Mouse (Mus musculus) liver, embryonic 14.5 days (tissue): Measurements from ENCODE around the gene Ttyh3. TPM values are rescaled to one million over a fixed set of nuclear protein-coding genes. Genes with fewer than 3 reads are reported as not detected.

Source experiments
- ATAC-seq: fragments of 200-750 bp; cut with Nextera tagmentation; 2 replicates; pipeline ENCODE4 v1.8.0; 2017; ENCODE audit warnings: moderate number of reproducible peaks, mild to moderate bottlenecking, moderate library complexity; ENCODE audit not compliant: insufficient read depth
- DNase-seq, 3 experiments: peaks; one replicate each; pipeline ENCODE4 v3.0.0-alpha.2; 2012 to 2013; ENCODE audit warnings: low read depth in 3 of 3, low spot score in 3 of 3
- H3K27ac ChIP-seq: fragments of 300-500 bp; sonication (generic); 2 replicates; pipeline ENCODE4 v1.5.1; 2014; ENCODE audit warnings: moderate library complexity, mild to moderate bottlenecking, control low read depth, inconsistent platforms
- H3K27me3 ChIP-seq: fragments of 300-500 bp; sonication (generic); 2 replicates; pipeline ENCODE4 v1.6.1; 2014; ENCODE audit warnings: mild to moderate bottlenecking, low read length, moderate library complexity; ENCODE audit not compliant: control insufficient read depth, insufficient read depth
- H3K36me3 ChIP-seq: fragments of 300-500 bp; sonication (generic); replicated peaks from 2 replicates; pipeline ENCODE4 v1.6.1; 2014; ENCODE audit warnings: low read depth; ENCODE audit not compliant: control insufficient read depth, insufficient read depth
- H3K4me1 ChIP-seq, 2 experiments: fragments of 200-500 bp in 1 of 2; fragments of 300-500 bp in 1 of 2; sonication (generic) in 1 of 2; replicated peaks; 2 replicates each; pipeline ENCODE4 v1.6.1; 2012 to 2014; ENCODE audit warnings: antibody characterized with exemption in 1 of 2, inconsistent platforms in 1 of 2, low read length in 1 of 2; ENCODE audit not compliant: control insufficient read depth in 2 of 2, insufficient read depth in 2 of 2
- H3K4me2 ChIP-seq: fragments of 300-500 bp; sonication (generic); 2 replicates; pipeline ENCODE4 v1.6.1; 2014; ENCODE audit warnings: low read depth, mild to moderate bottlenecking, control low read depth, moderate library complexity
- H3K4me3 ChIP-seq, 2 experiments: fragments of 200-500 bp in 1 of 2; fragments of 300-500 bp in 1 of 2; sonication (generic) in 1 of 2; 2 replicates each; pipeline ENCODE4 v1.5.1; 2012 to 2014; ENCODE audit warnings: low read depth in 2 of 2, low read length in 2 of 2, mild to moderate bottlenecking in 2 of 2, control low read depth in 1 of 2, inconsistent platforms in 1 of 2, moderate library complexity in 1 of 2; ENCODE audit not compliant: insufficient read depth in 1 of 2
- H3K9ac ChIP-seq: fragments of 300-500 bp; sonication (generic); replicated peaks from 2 replicates; pipeline ENCODE4 v1.6.1; 2014; ENCODE audit warnings: mild to moderate bottlenecking, control low read depth, moderate library complexity
- H3K9me3 ChIP-seq: fragments of 300-500 bp; sonication (generic); 2 replicates; pipeline ENCODE4 v1.6.1; 2016; ENCODE audit warnings: low read length, mixed read lengths; ENCODE audit not compliant: control insufficient read depth
- CTCF ChIP-seq: IDR thresholded peaks from 2 replicates; pipeline ENCODE4 v1.5.1; 2016; ENCODE audit warnings: antibody characterized with exemption, low read depth, control low read depth
- EP300 ChIP-seq: IDR thresholded peaks from 2 replicates; pipeline ENCODE4 v1.6.1; 2016; ENCODE audit warnings: antibody characterized with exemption, low read depth
- WGBS: fragments of 180-500 bp; shearing (Covaris S2); extraction: QIAGEN DNeasy Blood & Tissue Kit; methylation state at CpG from one replicate; pipeline ENCODE4 v1.1.7; 2014; ENCODE audit not compliant: insufficient replicate concordance; 5-methylcytosine and 5-hydroxymethylcytosine counted together
- polyA plus RNA-seq, 2 experiments: library from polyadenylated mRNA; depleted of rRNA in 1 of 2; stranded (reverse) in 1 of 2; unstranded in 1 of 2; fragments of >200 nt; fragmentation: Nextera tagmentation in 1 of 2; extraction: Ambion mirVana in 1 of 2; gene quantifications; 2 replicates each; pipeline versions ENCODE4 v1.2.1 to v1.2.3; 2012 to 2014

Ttyh3 gene
- polyA plus RNA-seq, 2 experiments, result 5.4 to 8.3 TPM

- ATAC-seq, result no peak
- WGBS, result 84% methylated on average over 26 of the region's 26 CpGs
- H3K36me3 ChIP-seq, result no peaks in the 10 kb centered on the region
These were observed 13.8 kb downstream of the Ttyh3 start for GRCm38 (mm10) chr5:140634798-140635722.

GRCm38 (mm10) chr5:140633432-140633831, 15.4 kb downstream of the Ttyh3 start:
- Histone ChIP-seq H3K9ac (no peak overlapping the region), H3K4me1 (no peaks in the 10 kb centered on the region), H3K4me3 (no peak overlapping the region), H3K4me2 (no peak overlapping the region), H3K36me3 (no peaks in the 10 kb centered on the region), H3K9me3 (no peaks in the 10 kb centered on the region), H3K27me3 (no peaks in the 10 kb centered on the region), H3K27ac (no peak overlapping the region)
- DNase-seq, result no peak
- 79% methylated on average over 7 of the region's 7 CpGs for WGBS
- no peak for TF ChIP-seq CTCF
- TF ChIP-seq EP300, result no peak
- no peak for ATAC-seq

More at GRCm38 (mm10) chr5:140634798-140635722, 13.8 kb downstream of the Ttyh3 start:
- H3K4me1 ChIP-seq, result no peaks in the 10 kb centered on the region
- no peak overlapping the region for H3K4me2 ChIP-seq
- no peak overlapping the region for H3K27ac ChIP-seq
- H3K27me3 ChIP-seq, result no peaks in the 10 kb centered on the region
- no peak overlapping the region for H3K4me3 ChIP-seq
- no peaks in the 10 kb centered on the region for H3K9me3 ChIP-seq
- no peak for DNase-seq
- H3K9ac ChIP-seq, result no peak overlapping the region
- TF ChIP-seq EP300 (no peak), CTCF (no peak)

GRCm38 (mm10) chr5:140628995-140629394, 19.8 kb downstream of the Ttyh3 start:
- ATAC-seq (no peak), DNase-seq (no peak)
- Histone ChIP-seq H3K9ac (no peak overlapping the region), H3K27ac (no peak overlapping the region), H3K4me3 (no peak overlapping the region), H3K9me3 (no peaks in the 10 kb centered on the region), H3K4me1 (no peaks in the 10 kb centered on the region), H3K27me3 (no peaks in the 10 kb centered on the region), H3K4me2 (no peak overlapping the region), H3K36me3 (no peaks in the 10 kb centered on the region)
- TF ChIP-seq CTCF (peak; percentile 86), EP300 (no peak)
- WGBS, result 67% methylated on average over 9 of the region's 9 CpGs

GRCm38 (mm10) chr5:140627580-140627979, 21.3 kb downstream of the Ttyh3 start:
- TF ChIP-seq EP300 (no peak), CTCF (peak; percentile 45)
- Histone ChIP-seq H3K4me2 (no peak overlapping the region), H3K4me3 (no peak overlapping the region), H3K9ac (no peak overlapping the region), H3K27ac (no peak overlapping the region), H3K9me3 (no peaks in the 10 kb centered on the region), H3K36me3 (no peaks in the 10 kb centered on the region), H3K27me3 (no peaks in the 10 kb centered on the region), H3K4me1 (no peaks in the 10 kb centered on the region)
- ATAC-seq (no peak), DNase-seq (no peak)
- 78% methylated on average over 5 of the region's 5 CpGs for WGBS

GRCm38 (mm10) chr5:140624961-140625360, 23.9 kb downstream of the Ttyh3 start:
- no peak overlapping the region for H3K9ac ChIP-seq
- no peaks in the 10 kb centered on the region for H3K4me1 ChIP-seq
- 83% methylated on average over 13 of the region's 13 CpGs for WGBS
- no peak overlapping the region for H3K4me2 ChIP-seq
- no peaks in the 10 kb centered on the region for H3K27me3 ChIP-seq
- no peak overlapping the region for H3K27ac ChIP-seq
- ATAC-seq (no peak), DNase-seq (no peak)
- no peaks in the 10 kb centered on the region for H3K36me3 ChIP-seq
- TF ChIP-seq EP300, result no peak
- TF ChIP-seq CTCF, result no peak
- no peak overlapping the region for H3K4me3 ChIP-seq
- H3K9me3 ChIP-seq, result no peaks in the 10 kb centered on the region
